In genomic region chr6:100287334-100288015, GRCm38 (mm10) we compare ENCODE assay signal across 8 mouse cellular contexts. TPM values are rescaled to one million over a fixed set of nuclear protein-coding genes. Genes with fewer than 3 reads are reported as not detected.
DNase-seq lines count a peak whose midpoint lies in the region; ATAC-seq and TF ChIP-seq lines count a peak whose summit lies in the region.

TSS of gene Rybp (minus strand) at chr6:100287485.

- no peak for TF ChIP-seq CTCF in bone marrow macrophage, adult 2 months (IDR thresholded peaks at IDR 0.05; ENCODE audit: low read depth, low read length)

- peak; percentile 89 for DNase-seq in A20 (ENCODE audit: low read depth, low spot score)
- DNase-seq in heart, adult 8-10 months (ENCODE audit: low spot score), result peak; percentile 81
- DNase-seq in kidney, adult 9 months, result peak; percentile 94
- peak; percentile 89 to 94 for DNase-seq in spleen, adult 18-20 months

- peak within 1 kb of the TSS; percentile 73 for H3K4me3 ChIP-seq in bone marrow macrophage, adult 2 months (ENCODE audit: insufficient read depth, low read length)
- H3K4me3 ChIP-seq in embryonic facial prominence, embryonic 15.5 days (replicated peaks), result peak within 1 kb of the TSS; percentile 70
- H3K4me3 ChIP-seq in limb, embryonic 13.5 days, result peak within 1 kb of the TSS; percentile 74
- H3K4me3 ChIP-seq in midbrain, embryonic 15.5 days, result peak within 1 kb of the TSS; percentile 73

- H3K4me1 ChIP-seq in bone marrow macrophage, adult 2 months (ENCODE audit: control insufficient read depth, insufficient read depth, low read length), result peaks cover 13% of the 10 kb centered on the region
- peaks cover 25% of the 10 kb centered on the region for H3K4me1 ChIP-seq in embryonic facial prominence, embryonic 15.5 days
- peaks cover 38% of the 10 kb centered on the region for H3K4me1 ChIP-seq in limb, embryonic 13.5 days
- H3K4me1 ChIP-seq in midbrain, embryonic 15.5 days, result peaks cover 33% of the 10 kb centered on the region

- peak within 1 kb of the TSS; percentile 98 for H3K4me2 ChIP-seq in embryonic facial prominence, embryonic 15.5 days (replicated peaks)
- H3K4me2 ChIP-seq in limb, embryonic 13.5 days (replicated peaks), result peak within 1 kb of the TSS; percentile 96
- H3K4me2 ChIP-seq in midbrain, embryonic 15.5 days, result peak within 1 kb of the TSS; percentile 95

- WGBS in embryonic facial prominence, embryonic 15.5 days, result under 1% methylated on average over 54 of the region's 112 CpGs
- 0% methylated on average over 37 of the region's 112 CpGs for WGBS in limb, embryonic 13.5 days
- under 1% methylated on average over 93 of the region's 112 CpGs for whole genome bisulfite sequencing in midbrain, embryonic 15.5 days

- H3K27me3 ChIP-seq in embryonic facial prominence, embryonic 15.5 days, result no peaks in the 10 kb centered on the region
- H3K27me3 ChIP-seq in limb, embryonic 13.5 days, result peaks cover 30% of the 10 kb centered on the region
- H3K27me3 ChIP-seq in midbrain, embryonic 15.5 days (replicated peaks), result peaks cover 12% of the 10 kb centered on the region

- no peaks in the 10 kb centered on the region for H3K9me3 ChIP-seq in embryonic facial prominence, embryonic 15.5 days (replicated peaks)
- 0 out of 2 replicates have a peak, but pooled peaks cover under 1% of the 10 kb centered on the region for H3K9me3 ChIP-seq in limb, embryonic 13.5 days
- no peaks in the 10 kb centered on the region for H3K9me3 ChIP-seq in midbrain, embryonic 15.5 days

- TF ChIP-seq POLR2A in bone marrow macrophage, adult 2 months (IDR thresholded peaks at IDR 0.05; ENCODE audit: borderline replicate concordance, low read depth, low read length), result no peak

- H3K9ac ChIP-seq in embryonic facial prominence, embryonic 15.5 days, result peak within 1 kb of the TSS; percentile 74
- peak within 1 kb of the TSS; percentile 91 for H3K9ac ChIP-seq in limb, embryonic 13.5 days
- peak within 1 kb of the TSS; percentile 77 for H3K9ac ChIP-seq in midbrain, embryonic 15.5 days

- H3K27ac ChIP-seq in bone marrow macrophage, adult 2 months (ENCODE audit: insufficient read depth, low read depth, low read length), result peak within 1 kb of the TSS; percentile 57
- peak within 1 kb of the TSS; percentile 94 for H3K27ac ChIP-seq in embryonic facial prominence, embryonic 15.5 days (replicated peaks)
- H3K27ac ChIP-seq in limb, embryonic 13.5 days, result peak within 1 kb of the TSS; percentile 95
- H3K27ac ChIP-seq in midbrain, embryonic 15.5 days, result peak within 1 kb of the TSS; percentile 96

- ATAC-seq in embryonic facial prominence, embryonic 15.5 days (ENCODE audit: insufficient number of reproducible peaks, low FRiP score, low TSS enrichment, low read depth), result peak; percentile 96
- peak; percentile 96 for ATAC-seq in limb, embryonic 13.5 days (ENCODE audit: low FRiP score, low read depth)
- peak; percentile 96 for ATAC-seq in midbrain, embryonic 15.5 days (replicated peaks)

- no peaks in the 10 kb centered on the region for H3K36me3 ChIP-seq in embryonic facial prominence, embryonic 15.5 days
- no peaks in the 10 kb centered on the region for H3K36me3 ChIP-seq in limb, embryonic 13.5 days
- no peaks in the 10 kb centered on the region for H3K36me3 ChIP-seq in midbrain, embryonic 15.5 days (replicated peaks)

RNA-seq across cellular contexts. Expression of gene Rybp, which starts in this region (rescaled TPM):
- 19.4 and 28.1 TPM in 2 replicates for polyA plus RNA-seq in bone marrow macrophage, adult 2 months (2012; ENCODE audit: insufficient read depth, insufficient read length, missing spikeins)
- polyA plus RNA-seq in embryonic facial prominence, embryonic 15.5 days (2015; fragmentation: Nextera tagmentation; extraction: Ambion mirVana), result 20.0 and 23.7 TPM in 2 replicates
- total RNA-seq in heart, adult 8-10 months (2022), result 10 to 100 TPM in 2 of 4 experiments, 1 to 10 TPM in 2; 9.6 to 11.9 (median 10.5) TPM
- 22.7 and 25.5 TPM in 2 replicates for polyA plus RNA-seq in limb, embryonic 13.5 days (2015; fragmentation: Nextera tagmentation; extraction: Ambion mirVana)
- polyA plus RNA-seq in midbrain, embryonic 15.5 days (2015; fragmentation: Nextera tagmentation; extraction: Ambion mirVana), result 23.4 and 27.3 TPM in 2 replicates

Comparison
In these comparisons a context has a peak if more than half of its experiments do, and no peak if none do; other contexts are left out.
1. Peak in every context shown above with its lines: DNase-seq, ATAC-seq, H3K4me3 ChIP-seq and H3K27ac ChIP-seq.